Mouse (Mus musculus): ENCODE results near the gene Gart. TPM values are rescaled to one million over a fixed set of nuclear protein-coding genes. Genes with fewer than 3 reads are reported as not detected.

Gart gene
- polyA plus RNA-seq, 1 experiment from 2014 or later = 71.0 TPM

DNA sequence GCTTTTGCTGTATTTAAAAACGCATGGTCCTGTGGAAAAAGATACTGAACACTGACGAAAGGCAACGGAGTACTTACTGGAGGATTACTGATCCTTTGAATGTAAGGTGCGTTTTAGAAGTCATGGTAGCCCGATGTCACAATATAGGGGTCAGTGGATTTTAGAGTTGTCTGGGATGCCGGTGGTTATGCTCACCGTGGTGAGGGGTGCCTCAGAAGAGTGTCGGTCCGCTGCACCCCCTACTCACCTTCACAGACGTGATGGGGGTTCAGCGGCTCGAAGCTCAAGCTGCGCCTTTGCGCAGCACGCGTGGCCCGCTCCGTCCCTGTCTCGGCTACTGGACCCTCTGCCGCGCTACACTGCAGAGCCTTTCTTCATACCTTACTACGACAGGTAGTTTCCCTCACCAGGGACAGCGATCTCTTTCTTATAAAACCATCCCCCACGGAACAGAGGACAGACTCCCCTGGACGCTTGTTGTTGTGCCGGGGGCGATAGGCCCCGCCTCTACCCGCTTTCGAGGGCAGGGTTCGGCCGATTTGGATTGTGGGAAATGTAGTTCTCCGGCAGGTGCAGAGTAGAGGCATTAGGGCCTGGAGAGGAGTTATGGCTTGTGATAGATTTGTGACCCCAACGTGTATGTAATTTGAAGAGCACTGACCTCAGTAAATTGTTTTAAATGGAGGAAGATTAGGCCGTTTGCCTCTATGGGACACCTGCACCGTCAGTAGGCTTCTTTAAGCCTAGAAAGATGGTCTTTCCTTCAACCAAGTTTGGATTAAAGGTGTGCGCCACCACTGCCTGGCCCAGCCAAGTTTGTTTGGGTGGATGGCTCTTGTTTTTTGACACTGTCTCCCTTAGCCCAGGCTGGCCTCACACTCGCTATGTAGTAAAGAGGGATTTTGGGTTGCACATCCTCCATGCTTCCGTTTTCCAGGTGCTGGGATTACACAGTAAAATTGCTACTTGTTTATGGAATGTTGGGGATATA, 27.9 kb downstream of the Gart start, which contains the start of gene Dnajc28:
Gene Dnajc28 (minus strand): TSS at position 516 of the 991 bp plus-strand sequence.
- H3K4me3 ChIP-seq (replicated peaks; ENCODE audit: low read depth, low read length) = peak within 1 kb of the TSS; percentile 55
- H3K4me2 ChIP-seq (ENCODE audit: low read length) = peak within 1 kb of the TSS; percentile 93
- H3K36me3 ChIP-seq (ENCODE audit: insufficient read depth, low read length) = peaks cover 25% of the 10 kb centered on the region; the same call in 1 of the 2 replicates
- ATAC-seq (replicated peaks; ENCODE audit: low FRiP score, low read depth) (peak; percentile 83), DNase-seq (ENCODE audit: low spot score) (peak; percentile 84)
- peak within 1 kb of the TSS; percentile 54 for H3K9ac ChIP-seq (ENCODE audit: low read depth, low read length)
- H3K27me3 ChIP-seq (ENCODE audit: insufficient read depth, low read length) = no peaks in the 10 kb centered on the region
- no peaks in the 10 kb centered on the region for H3K9me3 ChIP-seq (replicated peaks; ENCODE audit: low read length)
- TF ChIP-seq CTCF (IDR thresholded peaks at IDR 0.05; ENCODE audit: low read depth) = no peak
- WGBS = 10% methylated on average over 39 of the region's 39 CpGs
- H3K27ac ChIP-seq = no peak within 1 kb of the TSS
- H3K4me1 ChIP-seq (replicated peaks; ENCODE audit: insufficient read depth, low read length) = no peaks in the 10 kb centered on the region

GRCm38 (mm10) chr16:91614552-91614951, 32.2 kb downstream of the Gart start:
- Histone ChIP-seq H3K36me3 (ENCODE audit: insufficient read depth, low read length) (no peaks in the 10 kb centered on the region), H3K9me3 (replicated peaks; ENCODE audit: low read length) (no peaks in the 10 kb centered on the region), H3K9ac (ENCODE audit: low read depth, low read length) (no peak overlapping the region), H3K4me3 (replicated peaks; ENCODE audit: low read depth, low read length) (no peak overlapping the region), H3K27me3 (ENCODE audit: insufficient read depth, low read length) (no peaks in the 10 kb centered on the region), H3K27ac (no peak overlapping the region), H3K4me1 (replicated peaks; ENCODE audit: insufficient read depth, low read length) (no peaks in the 10 kb centered on the region), H3K4me2 (ENCODE audit: low read length) (no peak overlapping the region)
- DNase-seq (ENCODE audit: low spot score) (no peak), ATAC-seq (replicated peaks; ENCODE audit: low FRiP score, low read depth) (no peak)
- 78% methylated on average over 6 of the region's 6 CpGs for WGBS
- TF ChIP-seq CTCF (IDR thresholded peaks at IDR 0.05; ENCODE audit: low read depth) = no peak

- no peak for DNase-seq (ENCODE audit: low spot score)
- no peak for ATAC-seq (replicated peaks; ENCODE audit: low FRiP score, low read depth)
- Histone ChIP-seq H3K4me2 (ENCODE audit: low read length) (no peak overlapping the region), H3K9ac (ENCODE audit: low read depth, low read length) (no peak overlapping the region), H3K9me3 (replicated peaks; ENCODE audit: low read length) (no peaks in the 10 kb centered on the region), H3K4me3 (replicated peaks; ENCODE audit: low read depth, low read length) (no peak overlapping the region), H3K27ac (no peak overlapping the region), H3K27me3 (ENCODE audit: insufficient read depth, low read length) (no peaks in the 10 kb centered on the region), H3K36me3 (ENCODE audit: insufficient read depth, low read length) (no peaks in the 10 kb centered on the region), H3K4me1 (replicated peaks; ENCODE audit: insufficient read depth, low read length) (no peaks in the 10 kb centered on the region)
- 52% methylated on average over 5 of the region's 5 CpGs for WGBS
- TF ChIP-seq CTCF (IDR thresholded peaks at IDR 0.05; ENCODE audit: low read depth) = no peak
Measured at GRCm38 (mm10) chr16:91612525-91612924, 34.2 kb downstream of the Gart start.

DNA sequence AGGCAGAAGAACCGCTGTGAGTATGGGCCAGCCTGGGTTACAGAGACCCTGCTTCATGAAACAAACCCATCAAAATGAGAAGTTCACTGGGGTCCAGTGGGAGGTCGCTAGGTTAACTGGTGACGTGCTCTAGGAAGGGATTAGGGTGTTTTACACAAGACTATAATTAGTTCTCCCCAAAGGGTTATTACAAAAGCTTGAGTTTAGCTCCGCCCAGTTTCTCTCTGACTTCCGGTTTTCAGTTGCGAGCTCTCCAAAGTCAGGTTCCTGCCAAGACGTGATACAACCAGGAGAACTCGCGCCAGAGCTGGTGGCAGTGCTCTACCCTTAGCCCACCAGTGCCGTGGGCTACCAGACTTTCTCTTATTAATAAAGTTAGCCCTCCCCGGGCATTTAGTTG, 35.5 kb downstream of the Gart start:
- no peak for TF ChIP-seq CTCF (IDR thresholded peaks at IDR 0.05; ENCODE audit: low read depth)
- Histone ChIP-seq H3K4me3 (replicated peaks; ENCODE audit: low read depth, low read length) (no peak overlapping the region), H3K4me1 (replicated peaks; ENCODE audit: insufficient read depth, low read length) (no peaks in the 10 kb centered on the region), H3K27ac (no peak overlapping the region), H3K9me3 (replicated peaks; ENCODE audit: low read length) (no peaks in the 10 kb centered on the region), H3K36me3 (ENCODE audit: insufficient read depth, low read length) (no peaks in the 10 kb centered on the region), H3K27me3 (ENCODE audit: insufficient read depth, low read length) (no peaks in the 10 kb centered on the region), H3K4me2 (ENCODE audit: low read length) (no peak overlapping the region), H3K9ac (ENCODE audit: low read depth, low read length) (no peak overlapping the region)
- 76% methylated on average over 11 of the region's 11 CpGs for WGBS
- no peak for DNase-seq (ENCODE audit: low spot score)
- ATAC-seq (replicated peaks; ENCODE audit: low FRiP score, low read depth) = no peak

DNA sequence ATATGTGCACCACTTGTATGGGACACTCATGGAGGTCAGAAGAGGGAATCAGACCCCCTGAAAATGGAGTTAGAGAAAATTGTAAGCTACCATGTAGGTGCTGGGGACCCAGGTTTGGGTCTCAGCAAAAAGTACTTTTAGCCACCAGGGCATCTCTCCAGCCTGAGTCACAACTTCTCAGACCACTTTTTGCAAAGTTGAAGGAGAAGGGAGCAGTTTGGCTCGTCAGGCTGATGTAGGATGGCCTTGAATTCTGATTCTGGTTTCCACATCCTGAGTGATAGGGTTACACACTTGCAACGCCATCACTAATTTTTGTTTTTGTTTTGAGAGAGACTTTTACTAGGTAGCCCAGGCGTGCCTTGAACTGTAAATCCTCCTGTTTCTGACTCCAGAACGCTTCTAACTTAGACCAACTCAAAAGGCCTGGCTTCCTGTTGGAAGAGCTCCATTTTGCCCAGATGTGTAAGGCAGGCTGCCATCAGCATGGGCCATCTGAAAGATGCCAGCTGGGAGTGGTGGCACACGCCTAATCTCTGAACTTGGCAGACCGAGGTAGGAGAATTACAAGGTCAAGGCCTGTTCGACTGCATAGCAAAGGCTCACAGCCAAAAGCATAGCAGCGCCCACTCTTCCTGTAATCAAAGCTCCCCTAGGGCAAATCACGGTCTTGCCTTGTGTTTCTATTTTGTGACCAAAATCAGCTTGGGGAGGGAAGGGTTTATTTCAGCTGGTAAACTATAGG, 37.1 kb downstream of the Gart start:
- ATAC-seq (replicated peaks; ENCODE audit: low FRiP score, low read depth) (no peak), DNase-seq (ENCODE audit: low spot score) (no peak)
- H3K4me1 ChIP-seq (replicated peaks; ENCODE audit: insufficient read depth, low read length) = no peaks in the 10 kb centered on the region
- no peak overlapping the region for H3K4me3 ChIP-seq (replicated peaks; ENCODE audit: low read depth, low read length)
- H3K4me2 ChIP-seq (ENCODE audit: low read length) = no peak overlapping the region
- H3K9me3 ChIP-seq (replicated peaks; ENCODE audit: low read length) = no peaks in the 10 kb centered on the region
- WGBS = 43% methylated on average over 9 of the region's 9 CpGs
- H3K27ac ChIP-seq = no peak overlapping the region
- no peaks in the 10 kb centered on the region for H3K36me3 ChIP-seq (ENCODE audit: insufficient read depth, low read length)
- H3K9ac ChIP-seq (ENCODE audit: low read depth, low read length) = no peak overlapping the region
- no peak for TF ChIP-seq CTCF (IDR thresholded peaks at IDR 0.05; ENCODE audit: low read depth)
- no peaks in the 10 kb centered on the region for H3K27me3 ChIP-seq (ENCODE audit: insufficient read depth, low read length)

GRCm38 (mm10) chr16:91606958-91607357, 39.8 kb downstream of the Gart start:
- no peak overlapping the region for H3K4me3 ChIP-seq (replicated peaks; ENCODE audit: low read depth, low read length)
- no peaks in the 10 kb centered on the region for H3K36me3 ChIP-seq (ENCODE audit: insufficient read depth, low read length)
- no peaks in the 10 kb centered on the region for H3K4me1 ChIP-seq (replicated peaks; ENCODE audit: insufficient read depth, low read length)
- no peak overlapping the region for H3K9ac ChIP-seq (ENCODE audit: low read depth, low read length)
- 91% methylated on average over 8 of the region's 8 CpGs for WGBS
- no peak for ATAC-seq (replicated peaks; ENCODE audit: low FRiP score, low read depth)
- H3K4me2 ChIP-seq (ENCODE audit: low read length) = no peak overlapping the region
- no peak for DNase-seq (ENCODE audit: low spot score)
- no peaks in the 10 kb centered on the region for H3K9me3 ChIP-seq (replicated peaks; ENCODE audit: low read length)
- H3K27ac ChIP-seq = no peak overlapping the region
- H3K27me3 ChIP-seq (ENCODE audit: insufficient read depth, low read length) = no peaks in the 10 kb centered on the region
- TF ChIP-seq CTCF (IDR thresholded peaks at IDR 0.05; ENCODE audit: low read depth) = no peak

Data from kidney, postnatal 0 days (tissue).